20 mouse cellular contexts compared by ENCODE assay signal in the genomic region with DNA sequence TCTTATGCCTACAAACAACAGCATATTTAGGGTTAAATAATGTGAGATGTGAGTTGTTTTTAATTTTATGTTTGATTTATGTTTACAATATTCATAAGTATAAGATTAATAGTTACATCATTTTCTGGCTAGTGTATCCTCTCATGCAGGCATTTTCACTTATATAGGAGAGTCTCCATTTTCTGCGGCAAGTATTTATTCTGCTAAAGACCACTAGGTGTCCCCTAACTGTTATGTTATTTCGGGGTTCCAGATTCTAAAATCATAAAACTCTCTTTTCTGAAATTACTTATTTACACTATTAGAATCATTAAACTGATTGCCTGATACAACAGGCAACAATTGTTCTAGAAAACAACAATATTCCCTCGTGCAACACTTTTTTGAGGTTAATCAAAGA.
DNase-seq lines count a peak whose midpoint lies in the region; ATAC-seq and TF ChIP-seq lines count a peak whose summit lies in the region.
"Had no signal": no experiment of that assay in that cellular context is flagged by ENCODE, and none has a peak within 500 bp of the region (broad histone marks: within the 10 kb centered on the region; RNA-seq: fewer than 3 reads in every experiment).

No protein-coding gene starts in this region.

- peak; percentile 11 for DNase-seq in embryonic facial prominence, embryonic 11.5 days (ENCODE audit: low spot score)
- DNase-seq in embryonic facial prominence, embryonic 10.5 days (ENCODE audit: low spot score) = no peak
- no peak for DNase-seq in layer of hippocampus, adult 2 months (ENCODE audit: low spot score in 2 of 2)
- DNase-seq in layer of hippocampus, adult 11-12 months (ENCODE audit: low spot score) = no peak
- peak; percentile 30 for DNase-seq in 3T3-L1 (ENCODE audit: low read depth, low spot score)
- peak; percentile 5 for DNase-seq in adipocyte (ENCODE audit: low spot score)
- DNase-seq in frontal cortex, adult 2 months (ENCODE audit: extremely low spot score in 1 of 2, low spot score in 1 of 2) = no peak
- no peak for DNase-seq in adrenal gland, postnatal 25 days
- DNase-seq: adrenal gland, postnatal 10 days; B cell, adult 2 months; cerebellum, postnatal 36 days; gastrocnemius, postnatal 25 days; layer of hippocampus, adult 9-11 months; thymus, postnatal 36 days had no signal

- TF ChIP-seq CTCF in layer of hippocampus, adult 2 months (conservative IDR thresholded peaks at IDR 0.05) = peak; percentile 75

- H3K4me1 ChIP-seq in embryonic facial prominence, embryonic 11.5 days (ENCODE audit: control insufficient read depth, insufficient read depth, low read length) = no peaks in the 10 kb centered on the region
- H3K4me1 ChIP-seq in embryonic facial prominence, embryonic 10.5 days = no peaks in the 10 kb centered on the region
- H3K4me1 ChIP-seq: forebrain, embryonic 12.5 days; hindbrain, embryonic 10.5 days; intestine, embryonic 15.5 days had no signal

- 72% methylated on average over 3 of the region's 3 CpGs for WGBS in embryonic facial prominence, embryonic 11.5 days
- WGBS in embryonic facial prominence, embryonic 10.5 days = 71% methylated on average over 3 of the region's 3 CpGs

- no peak overlapping the region for H3K4me2 ChIP-seq in embryonic facial prominence, embryonic 11.5 days (ENCODE audit: low read depth, low read length)
- H3K4me2 ChIP-seq: forebrain, embryonic 12.5 days; heart, embryonic 11.5 days; intestine, embryonic 15.5 days; liver, embryonic 11.5 days; midbrain, embryonic 11.5 days had no signal

- no peak overlapping the region for H3K4me3 ChIP-seq in embryonic facial prominence, embryonic 11.5 days (ENCODE audit: low read depth, low read length)
- no peak overlapping the region for H3K4me3 ChIP-seq in embryonic facial prominence, embryonic 10.5 days
- no peak overlapping the region for H3K4me3 ChIP-seq in layer of hippocampus, adult 2 months
- H3K4me3 ChIP-seq: forebrain, embryonic 12.5 days; hindbrain, embryonic 10.5 days; intestine, embryonic 15.5 days had no signal

- ATAC-seq in embryonic facial prominence, embryonic 11.5 days (replicated peaks; ENCODE audit: insufficient number of reproducible peaks, low FRiP score, low TSS enrichment, low read depth) = no peak
- ATAC-seq: intestine, embryonic 15.5 days had no signal

- no peak overlapping the region for H3K9ac ChIP-seq in embryonic facial prominence, embryonic 11.5 days (replicated peaks; ENCODE audit: low read length)
- H3K9ac ChIP-seq: forebrain, embryonic 12.5 days; intestine, embryonic 15.5 days had no signal

- no peaks in the 10 kb centered on the region for H3K9me3 ChIP-seq in embryonic facial prominence, embryonic 11.5 days (replicated peaks; ENCODE audit: control insufficient read depth, low read length)
- no peaks in the 10 kb centered on the region for H3K9me3 ChIP-seq in embryonic facial prominence, embryonic 10.5 days
- H3K9me3 ChIP-seq: forebrain, embryonic 12.5 days; hindbrain, embryonic 10.5 days; intestine, embryonic 15.5 days had no signal

- H3K36me3 ChIP-seq in embryonic facial prominence, embryonic 11.5 days (replicated peaks; ENCODE audit: control insufficient read depth, insufficient read depth, low read depth, low read length) = no peaks in the 10 kb centered on the region
- H3K36me3 ChIP-seq in embryonic facial prominence, embryonic 10.5 days (replicated peaks) = no peaks in the 10 kb centered on the region
- H3K36me3 ChIP-seq: forebrain, embryonic 12.5 days; hindbrain, embryonic 10.5 days; intestine, embryonic 15.5 days had no signal

- H3K27ac ChIP-seq in embryonic facial prominence, embryonic 11.5 days (replicated peaks; ENCODE audit: low read depth, low read length) = no peak overlapping the region
- no peak overlapping the region for H3K27ac ChIP-seq in embryonic facial prominence, embryonic 10.5 days (replicated peaks)
- no peak overlapping the region for H3K27ac ChIP-seq in layer of hippocampus, adult 2 months
- H3K27ac ChIP-seq: forebrain, embryonic 12.5 days; hindbrain, embryonic 10.5 days; intestine, embryonic 15.5 days had no signal

- H3K27me3 ChIP-seq in embryonic facial prominence, embryonic 11.5 days (ENCODE audit: control insufficient read depth, insufficient read depth, low read length) = no peaks in the 10 kb centered on the region
- no peaks in the 10 kb centered on the region for H3K27me3 ChIP-seq in embryonic facial prominence, embryonic 10.5 days (replicated peaks; ENCODE audit: low read depth, poor library complexity, severe bottlenecking)
- H3K27me3 ChIP-seq: forebrain, embryonic 12.5 days; intestine, embryonic 15.5 days had no signal

Comparison
In these comparisons a context has a peak if more than half of its experiments do, and no peak if none do; other contexts are left out.
1. DNase-seq: peak in embryonic facial prominence, embryonic 11.5 days (single experiment), 3T3-L1 (single experiment) and adipocyte (single experiment); none in embryonic facial prominence, embryonic 10.5 days (single experiment), layer of hippocampus, adult 2 months (0 of 2), layer of hippocampus, adult 11-12 months (single experiment), frontal cortex, adult 2 months (0 of 2) and adrenal gland, postnatal 25 days (single experiment).